Mouse (Mus musculus): Measurements from ENCODE around the gene Fance.
A peak's percentile ranks its signal among the peaks of the same experiment; 100 is the strongest.
"Not testable (repeated sequence)": the region's sequence is repeated elsewhere in the genome, so short reads cannot be mapped to it uniquely, and the experiment has no call there.

Gene Fance

DNA sequence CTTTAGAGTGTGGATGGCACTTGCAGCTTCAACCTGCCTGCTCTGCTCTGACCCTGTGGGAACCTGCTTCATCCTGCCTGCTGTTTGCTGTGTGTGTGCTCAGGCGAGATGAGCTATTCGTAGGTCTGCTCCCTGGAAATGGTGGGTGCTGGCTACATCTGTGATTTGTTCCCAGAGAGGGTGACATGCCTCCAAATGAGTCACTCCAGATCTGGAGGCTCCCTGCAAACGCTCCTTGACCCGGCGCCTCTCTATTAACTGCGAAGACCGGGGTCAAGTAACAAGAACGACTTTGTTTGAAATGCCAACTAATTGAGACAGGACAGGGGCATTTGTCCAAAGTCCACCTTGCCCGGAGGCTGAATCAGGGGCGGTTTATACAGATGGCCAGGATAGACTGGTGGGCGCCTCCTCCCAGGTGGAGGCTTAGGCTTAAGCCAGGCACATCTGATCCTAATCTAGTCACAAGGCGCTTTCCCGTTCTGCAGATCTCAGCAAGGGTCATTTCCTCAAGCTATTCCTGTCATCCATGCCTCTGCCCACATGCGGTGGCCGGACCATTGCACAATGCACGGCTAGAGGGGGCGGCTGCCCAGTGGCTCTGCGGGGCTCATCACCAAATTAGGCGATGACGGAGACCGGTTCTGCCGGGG is 14.5 kb downstream of the Fance start:
- DNase-seq (ENCODE audit: low spot score) = peak; percentile 52

DNA sequence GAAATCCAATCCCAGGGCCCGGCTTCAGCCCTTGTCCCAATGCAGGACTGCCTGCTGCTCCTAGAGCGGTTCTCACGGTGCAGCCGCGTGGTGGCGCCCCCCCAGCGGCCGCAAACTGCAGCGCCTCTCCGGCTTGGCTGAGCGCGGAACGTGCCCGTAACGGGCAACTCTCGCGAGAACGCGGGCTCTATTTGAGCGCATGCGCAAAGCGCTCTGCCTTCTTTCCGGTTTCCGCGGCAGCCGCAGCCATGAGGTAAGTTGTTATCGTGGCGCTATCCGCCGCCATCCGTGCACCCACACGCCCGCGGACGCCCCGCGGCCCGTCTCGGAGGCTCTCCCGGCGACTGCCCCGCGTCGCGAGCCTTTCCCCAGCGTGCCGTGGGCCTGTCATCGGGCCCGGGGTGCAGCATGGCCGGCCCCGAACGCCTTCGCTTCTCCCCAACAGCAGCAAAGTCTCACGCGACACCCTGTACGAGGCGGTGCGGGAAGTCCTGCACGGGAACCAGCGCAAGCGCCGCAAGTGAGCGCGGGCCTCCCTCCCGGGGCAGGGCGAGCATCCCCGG is 15.1 kb downstream of the Fance start, which contains the start of gene Rpl10a:
Rpl10a (plus strand) TSS at position 106 of the 563 bp plus-strand sequence.
- peak; percentile 92 for DNase-seq (ENCODE audit: low spot score)

DNA sequence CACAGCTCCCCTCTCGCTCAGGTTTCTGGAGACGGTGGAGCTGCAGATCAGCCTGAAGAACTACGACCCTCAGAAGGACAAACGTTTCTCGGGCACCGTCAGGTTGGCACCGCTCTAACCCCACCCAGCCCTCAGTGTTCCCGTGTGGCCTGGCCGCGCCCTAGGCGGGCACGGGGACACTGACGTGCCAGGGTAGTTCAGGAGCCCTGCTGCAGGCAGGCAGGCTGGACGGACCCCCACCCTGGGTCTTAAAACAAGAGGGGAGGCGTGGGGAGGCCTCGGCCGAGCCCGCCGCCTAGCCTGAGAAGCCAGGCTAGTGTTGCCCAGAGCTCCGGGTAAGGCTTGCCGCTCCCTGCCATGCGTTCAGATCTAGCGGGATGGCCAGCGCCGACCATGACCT is 15.6 kb downstream of the Fance start:
- DNase-seq (ENCODE audit: low spot score) = no peak

DNA sequence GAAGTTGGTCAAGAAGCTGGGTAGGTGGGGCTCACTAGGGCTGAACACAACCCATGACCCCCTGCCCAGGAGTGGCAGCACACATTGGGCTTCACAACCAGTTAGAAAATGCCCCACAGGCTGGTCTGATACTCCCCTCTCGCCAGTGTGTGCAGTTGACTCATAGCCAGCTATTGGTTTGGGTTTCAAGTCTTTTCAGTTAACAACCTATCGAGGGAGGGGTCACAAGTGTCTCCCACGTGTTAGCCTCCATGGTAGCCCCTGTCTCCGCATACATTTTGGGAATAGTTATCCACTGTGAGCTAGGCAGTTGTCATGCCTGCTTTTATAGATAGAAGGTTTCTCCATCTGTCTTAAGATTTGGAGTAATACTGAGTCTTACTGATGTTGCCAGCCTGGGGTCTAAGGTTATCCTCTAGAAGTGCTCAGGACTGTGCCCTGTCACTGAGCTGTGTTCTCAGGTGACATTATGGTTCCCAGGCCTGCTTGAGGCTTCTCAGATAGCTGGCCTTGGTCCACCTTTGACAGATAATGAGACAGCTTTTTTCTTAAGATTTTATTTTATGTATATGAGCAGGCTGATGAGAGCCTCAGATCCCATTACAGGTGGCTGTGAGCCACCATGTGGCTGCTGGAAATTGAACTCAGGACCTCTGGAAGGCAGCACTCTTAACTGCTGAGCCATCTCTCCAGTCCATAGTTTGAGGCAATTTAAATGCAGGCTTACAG is 16.3 kb downstream of the Fance start:
- no peak for DNase-seq (ENCODE audit: low spot score)

DNA sequence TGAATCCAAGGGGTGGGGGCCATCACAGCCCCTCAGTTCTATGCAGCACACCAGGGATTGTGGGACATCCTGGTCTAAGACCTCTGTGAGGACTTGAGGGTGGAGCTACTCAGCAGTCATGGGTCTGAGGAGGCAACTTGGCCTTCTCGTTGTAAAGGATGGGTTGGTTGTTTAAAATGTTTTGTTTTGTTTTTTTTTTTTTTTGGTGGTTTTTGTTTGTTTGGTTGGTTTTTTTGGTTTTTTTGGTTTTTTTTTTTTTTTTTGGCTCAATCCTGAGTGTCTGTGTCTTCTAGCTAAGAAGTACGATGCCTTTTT is 16.9 kb downstream of the Fance start:
- DNase-seq (ENCODE audit: low spot score) = no peak

DNA sequence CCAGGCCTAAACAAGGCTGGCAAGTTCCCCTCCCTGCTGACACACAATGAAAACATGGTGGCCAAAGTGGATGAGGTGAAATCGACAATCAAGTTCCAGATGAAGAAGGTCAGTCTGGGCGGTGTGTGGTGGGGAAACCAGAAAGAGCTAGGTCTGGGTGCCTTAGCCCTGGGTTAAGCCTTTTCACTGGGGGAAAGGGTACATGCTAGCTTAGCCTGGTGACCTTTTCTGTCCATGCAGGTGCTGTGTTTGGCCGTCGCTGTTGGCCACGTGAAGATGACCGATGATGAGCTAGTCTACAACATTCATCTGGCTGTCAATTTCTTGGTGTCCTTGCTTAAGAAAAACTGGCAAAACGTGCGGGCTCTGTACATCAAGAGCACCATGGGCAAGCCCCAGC is 17.3 kb downstream of the Fance start:
- not testable (repeated sequence) for DNase-seq (ENCODE audit: low spot score)

DNA sequence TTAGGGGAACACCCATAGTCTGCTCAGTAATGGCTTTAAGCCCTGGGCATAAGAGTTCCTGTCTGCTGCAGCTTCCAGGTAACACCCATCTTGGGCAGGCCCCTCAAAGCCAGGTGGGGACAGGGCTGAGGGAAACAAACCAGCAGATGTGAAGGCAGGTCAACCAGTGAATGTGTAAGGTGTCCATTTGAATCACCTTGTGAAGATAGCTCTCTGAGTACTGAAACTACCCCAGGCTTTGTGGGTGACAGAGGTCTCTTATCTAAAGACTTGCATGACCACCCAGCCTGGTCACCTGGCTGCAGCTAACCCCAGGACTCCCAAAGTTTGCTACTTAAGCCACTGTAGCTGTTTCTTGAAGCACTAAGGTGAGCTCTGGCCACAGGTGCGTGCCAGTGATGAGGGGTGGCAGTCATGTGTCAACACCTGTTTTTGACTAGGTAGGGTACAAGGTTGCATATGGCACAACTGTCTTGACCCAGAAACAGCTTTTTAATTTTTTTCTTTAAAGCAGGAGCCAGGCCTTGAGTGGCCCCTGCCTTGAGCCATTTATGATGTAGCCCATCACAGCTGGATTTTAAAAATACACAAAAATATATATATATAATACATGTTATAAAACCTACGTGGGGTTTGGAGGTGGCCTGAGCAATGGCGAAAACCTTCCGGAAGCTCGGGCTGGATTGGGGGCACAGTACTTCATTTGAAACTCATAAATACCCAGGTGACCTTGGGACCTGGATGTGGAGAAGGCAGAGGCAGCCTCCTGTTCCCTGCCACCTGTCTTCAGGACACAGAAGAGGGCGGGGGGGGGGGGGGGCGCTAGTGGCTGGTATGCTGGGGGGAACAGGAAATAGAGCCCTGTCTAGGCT is 18.2 kb downstream of the Fance start:
- no peak for DNase-seq (ENCODE audit: low spot score)

DNA sequence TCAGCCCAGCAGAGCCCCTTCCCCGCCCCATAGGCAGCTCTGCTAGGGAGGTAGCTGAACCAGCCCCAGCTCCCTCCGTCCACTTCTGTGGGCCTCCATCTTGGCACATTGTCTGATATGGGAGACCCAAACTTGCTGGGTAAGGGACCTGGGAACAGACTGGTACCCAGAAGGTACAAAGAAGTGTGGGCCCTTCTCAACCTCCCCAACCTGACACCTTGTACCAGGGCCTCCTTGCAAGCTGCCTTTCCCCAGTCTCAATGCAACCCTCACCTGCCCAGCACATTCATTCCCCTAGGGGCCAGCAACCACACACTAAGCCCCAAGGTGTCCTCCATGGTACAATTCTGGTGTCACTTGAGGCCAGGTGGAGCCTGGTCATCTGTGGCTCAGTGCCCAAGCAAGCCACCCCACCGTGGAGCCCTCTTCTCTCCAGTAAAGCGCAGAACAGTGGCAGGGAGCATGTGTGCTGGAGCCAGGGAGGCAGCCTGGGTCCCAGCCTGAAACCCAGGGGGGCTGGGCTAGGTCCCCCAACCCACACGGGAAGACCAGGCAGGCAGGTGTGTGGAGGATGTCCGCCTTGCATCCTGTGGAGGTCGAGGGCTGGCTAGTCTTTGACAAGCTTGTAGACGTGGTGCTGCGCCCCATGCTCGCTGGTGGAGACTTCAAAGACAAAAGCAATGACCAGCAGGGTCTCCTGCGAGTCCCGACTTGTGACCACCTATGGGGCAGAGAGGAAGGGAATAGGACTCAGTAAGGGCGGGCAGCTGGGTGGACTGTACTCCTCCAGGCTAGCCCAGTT is 19.0 kb downstream of the Fance start:
- DNase-seq (ENCODE audit: low spot score) = no peak

DNA sequence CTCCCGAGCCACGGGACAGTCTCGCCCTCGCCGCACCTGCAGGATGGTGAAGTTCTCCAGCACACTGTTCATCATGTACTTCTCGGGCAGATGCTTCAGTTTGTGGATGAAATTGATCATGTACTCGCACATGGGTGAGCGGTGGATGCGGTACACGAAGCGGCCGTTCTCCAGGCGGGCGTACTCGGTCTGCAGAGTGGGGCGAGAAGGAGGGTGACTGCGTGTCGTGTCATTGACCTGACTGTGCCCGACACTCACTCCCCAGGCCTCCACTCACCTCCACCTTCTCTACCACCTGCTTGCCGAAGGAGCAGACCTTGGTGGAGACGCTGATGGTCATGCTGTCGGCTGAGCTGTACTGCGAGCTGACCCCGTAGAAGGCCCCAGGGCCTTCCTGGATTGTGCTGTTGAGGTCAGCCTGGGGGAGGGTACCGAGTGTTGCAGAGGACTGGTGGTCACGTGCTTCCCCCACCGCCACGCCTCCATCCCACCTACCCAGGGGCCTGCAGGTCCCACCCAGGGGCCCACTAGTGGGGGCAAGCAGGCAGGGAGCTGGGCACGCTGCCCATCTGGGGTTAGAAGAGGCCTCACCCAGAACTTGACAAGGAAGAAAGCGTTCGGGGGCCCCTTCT is 19.7 kb downstream of the Fance start:
- DNase-seq (ENCODE audit: low spot score) = no peak

DNA sequence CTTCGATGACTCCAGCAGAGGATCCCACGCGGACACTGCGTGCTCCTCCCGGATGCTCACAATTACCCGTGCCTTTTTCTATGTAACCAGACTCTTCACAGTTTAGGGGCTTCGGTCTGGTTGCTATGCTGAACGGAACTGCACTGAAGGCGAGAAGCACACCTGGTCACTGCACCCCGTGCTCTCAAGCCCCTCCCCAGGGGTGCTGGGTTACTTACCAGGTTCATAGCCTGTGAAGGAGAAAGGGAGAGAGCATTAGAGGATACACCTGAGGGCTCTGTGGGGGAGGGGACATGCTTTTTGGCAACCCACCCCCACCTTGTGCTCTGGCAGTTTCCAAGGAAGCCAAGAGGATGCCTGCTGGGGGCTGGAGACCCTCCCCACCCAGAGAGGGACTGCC is 21.9 kb downstream of the Fance start:
- DNase-seq (ENCODE audit: low spot score) = no peak

DNA sequence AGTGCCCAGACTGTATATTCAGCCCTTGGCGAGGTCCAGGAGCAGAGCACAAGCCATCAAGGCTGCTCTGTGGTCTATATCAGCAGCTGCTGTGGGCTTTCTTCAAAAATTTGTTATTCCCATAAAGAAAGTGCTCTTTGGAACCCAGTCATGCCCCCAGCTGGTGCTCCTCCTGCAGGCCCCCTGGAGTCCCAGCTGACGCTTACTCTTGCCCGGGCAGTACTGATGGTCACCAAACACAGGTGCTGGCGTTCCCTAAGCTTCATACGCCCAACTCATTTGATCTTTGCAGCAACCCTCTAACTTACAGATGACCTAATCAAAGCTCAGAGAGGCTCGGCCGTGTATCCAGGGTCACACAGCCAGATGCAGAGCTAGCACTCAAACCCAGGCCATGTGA is 24.2 kb downstream of the Fance start:
- no peak for DNase-seq (ENCODE audit: low spot score)

DNA sequence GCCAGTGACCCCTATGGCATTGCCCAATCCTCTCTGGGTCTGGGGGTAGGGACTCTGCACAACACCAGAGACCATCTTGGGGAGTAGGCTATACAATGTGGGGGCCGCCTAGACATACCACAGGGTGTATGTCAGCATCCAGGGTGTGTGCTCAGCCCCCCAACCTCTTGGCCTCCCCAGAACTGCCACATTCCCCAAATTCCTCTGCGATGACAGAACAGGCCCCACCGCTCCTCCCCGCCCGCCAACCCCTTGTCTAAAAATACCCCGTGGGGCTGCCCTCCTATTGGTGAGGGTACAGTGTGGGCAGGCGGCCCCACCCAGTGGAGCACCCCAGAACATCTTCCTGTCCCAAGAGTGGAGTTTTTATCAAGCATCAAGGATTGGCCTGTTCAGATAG is 27.3 kb downstream of the Fance start:
- no peak for DNase-seq (ENCODE audit: low spot score)

DNA sequence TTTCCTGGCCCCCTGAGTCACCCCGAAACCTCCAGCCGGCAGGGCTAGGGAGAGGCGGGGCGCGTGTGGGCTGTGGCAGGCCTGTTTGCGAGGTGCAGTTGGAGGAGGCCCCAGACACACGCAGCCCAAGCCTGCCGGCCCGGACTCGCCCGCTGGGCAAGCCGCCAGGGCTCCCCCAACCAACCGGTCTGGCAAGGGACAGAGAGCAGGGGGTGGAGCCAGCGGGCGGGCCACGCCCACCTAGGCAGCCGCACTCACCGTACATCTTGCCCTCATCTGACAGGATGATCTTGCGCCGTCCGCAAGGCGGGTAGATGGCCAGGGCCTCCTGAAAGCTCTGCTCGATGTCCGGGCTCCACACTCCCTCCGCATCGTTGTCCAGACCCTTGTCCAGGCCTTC is 27.8 kb downstream of the Fance start:
- DNase-seq (ENCODE audit: low spot score) = no peak

DNA sequence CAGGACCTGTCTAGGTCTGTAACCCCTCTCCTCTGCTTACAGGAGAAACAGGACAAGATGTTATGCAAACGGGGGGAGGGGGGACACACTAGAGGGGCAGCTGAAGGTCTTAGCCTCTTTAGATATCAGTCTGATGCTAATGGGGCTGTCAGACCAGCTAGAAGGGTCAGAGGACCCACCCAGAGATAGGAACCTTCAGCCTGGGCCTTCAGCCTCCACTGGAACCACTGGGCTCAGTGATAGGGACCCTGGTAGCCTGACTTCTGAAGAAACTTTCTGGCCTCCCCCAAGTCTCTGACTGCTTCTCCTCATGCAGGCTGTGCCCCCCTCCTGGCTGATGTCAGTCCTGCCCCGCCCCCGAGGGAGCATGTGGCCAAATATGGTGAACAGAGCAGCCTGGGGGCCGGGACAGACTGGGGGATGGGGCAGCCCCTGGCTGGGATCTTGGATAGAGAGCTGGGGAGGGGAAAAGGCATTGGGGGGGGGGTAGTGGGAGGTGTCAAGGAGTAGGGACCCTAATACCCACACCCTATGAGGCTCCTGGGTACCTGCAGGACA is 30.8 kb downstream of the Fance start:
- DNase-seq (ENCODE audit: low spot score) = no peak

DNA sequence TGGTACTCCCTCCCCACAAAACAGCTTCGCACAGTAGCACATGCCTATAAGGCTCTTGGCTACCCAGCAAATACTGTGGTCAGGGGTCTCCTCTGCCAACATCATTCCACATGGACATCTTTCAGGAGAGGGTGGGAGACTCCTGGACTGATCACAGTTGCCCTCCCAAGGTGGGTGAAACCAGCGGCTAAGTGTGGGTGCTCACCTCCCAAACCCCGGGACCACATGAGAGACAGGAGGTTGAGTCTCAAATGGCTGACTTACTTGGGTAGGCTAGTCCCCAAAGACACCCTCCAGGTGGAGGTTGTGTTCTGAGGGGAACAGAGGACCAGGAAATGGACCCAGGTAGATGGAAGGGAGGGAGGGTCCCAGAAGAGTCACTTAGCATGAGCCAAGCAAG is 31.4 kb downstream of the Fance start:
- no peak for DNase-seq (ENCODE audit: low spot score)

DNA sequence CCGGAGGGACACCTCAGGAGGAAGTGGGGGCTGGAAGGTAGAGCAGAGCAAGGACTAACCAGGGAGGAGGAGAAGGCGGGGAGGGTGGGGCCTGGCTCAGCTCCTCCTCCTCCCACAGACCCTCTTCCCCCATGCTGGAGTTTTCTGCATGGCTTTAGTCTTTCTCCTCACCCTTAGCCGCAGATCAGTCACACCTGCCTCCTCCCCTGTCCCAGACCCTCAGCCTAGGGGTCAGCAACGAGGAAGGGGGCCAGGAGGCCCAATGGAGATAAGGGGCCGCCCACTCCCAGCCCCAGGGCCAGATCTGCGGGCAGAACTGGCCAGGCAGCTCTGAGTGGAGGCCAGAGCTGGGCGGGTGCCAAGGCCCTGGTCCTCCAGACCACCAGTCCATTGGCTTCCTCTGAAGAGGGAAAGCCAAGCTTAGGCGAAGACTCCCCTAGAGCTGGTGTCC is 32.0 kb downstream of the Fance start:
- no peak for DNase-seq (ENCODE audit: low spot score)

DNA sequence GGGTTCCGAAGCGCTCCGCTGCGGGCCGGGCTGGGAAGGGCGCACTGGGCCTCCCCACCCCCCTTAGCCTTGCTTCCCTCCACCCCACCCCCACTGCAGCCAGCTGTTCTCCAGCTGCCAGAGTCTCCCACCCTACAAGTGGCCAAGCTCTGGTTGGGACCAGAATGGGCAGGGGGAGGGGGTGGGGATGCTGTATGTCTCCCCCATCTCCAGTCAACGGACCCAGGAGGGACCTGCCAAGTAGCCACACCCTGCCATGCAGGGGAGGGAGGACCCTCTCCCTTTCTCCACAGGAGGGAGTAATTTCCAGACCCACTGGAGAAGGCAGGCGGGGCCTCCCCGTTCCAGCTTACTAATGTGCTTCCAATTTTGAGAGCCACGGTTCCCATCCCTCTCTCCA is 32.6 kb downstream of the Fance start:
- no peak for DNase-seq (ENCODE audit: low spot score)

DNA sequence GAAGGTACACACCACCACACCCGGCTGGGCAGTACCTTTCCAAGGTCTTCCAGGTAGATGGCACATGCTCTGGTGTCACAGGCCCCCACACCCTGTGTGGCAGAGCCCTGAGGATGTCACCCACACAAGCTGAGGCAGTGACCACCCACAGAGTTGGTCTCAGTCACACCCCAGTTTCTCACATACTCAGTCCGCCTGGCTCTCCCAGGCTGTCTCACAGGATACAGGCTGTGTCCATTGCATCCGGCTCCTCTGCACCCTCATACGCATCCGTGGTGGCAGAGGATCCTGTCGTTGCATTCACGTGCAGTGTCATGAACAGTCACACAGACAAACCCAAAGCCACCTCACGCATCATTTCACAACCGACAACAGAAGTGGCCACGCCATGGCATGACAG is 34.0 kb downstream of the Fance start:
- DNase-seq (ENCODE audit: low spot score) = no peak

DNA sequence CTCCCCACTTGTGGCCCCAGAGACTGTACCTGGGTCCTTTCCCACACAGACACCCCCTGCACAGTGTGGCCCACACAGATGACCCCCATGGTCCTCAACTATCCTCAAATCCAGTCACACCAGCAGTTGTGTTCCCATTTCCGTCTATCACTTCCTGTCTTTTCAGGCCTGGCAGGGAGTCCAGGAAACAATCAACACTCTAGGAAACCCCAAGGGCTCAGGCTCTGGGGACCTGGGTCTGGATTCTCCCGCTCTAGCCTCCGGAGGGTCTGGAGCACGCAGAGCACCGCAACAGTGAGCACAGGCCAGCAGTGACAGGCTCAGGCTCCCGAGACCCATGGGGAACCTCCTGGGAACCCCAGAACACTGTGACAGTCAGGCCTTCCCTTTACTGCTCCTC is 34.9 kb downstream of the Fance start:
- no peak for DNase-seq (ENCODE audit: low spot score)

DNA sequence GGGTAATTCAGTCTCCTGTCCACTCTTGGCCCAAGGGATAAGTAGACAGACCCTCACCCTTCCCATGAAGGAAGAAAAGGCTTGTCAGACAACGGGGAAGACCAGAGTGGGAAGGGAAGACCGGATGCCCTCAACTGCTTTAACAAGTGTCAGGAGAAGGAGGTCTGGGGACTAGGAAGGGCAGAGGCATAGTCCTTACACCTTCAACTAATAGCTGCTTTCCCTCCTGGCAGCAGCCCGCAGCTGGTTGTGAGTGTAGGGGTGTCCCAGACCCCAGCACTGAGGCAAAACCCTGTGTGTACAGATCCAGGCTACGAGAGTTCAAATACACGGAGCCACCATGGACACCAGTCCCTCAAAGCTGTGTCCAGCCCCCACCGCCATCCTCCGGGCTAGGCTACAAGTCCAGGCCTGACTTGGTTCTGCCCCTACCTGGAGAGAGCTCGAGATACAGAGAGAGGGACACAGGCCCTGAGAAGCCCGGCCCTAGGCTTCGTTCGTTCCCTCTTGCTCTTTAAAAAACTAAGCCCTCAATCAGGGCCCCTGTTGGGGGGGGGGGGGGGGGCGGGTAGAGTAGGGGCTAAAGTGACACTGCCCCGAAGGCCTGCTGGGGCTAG is 36.1 kb downstream of the Fance start:
- no peak for DNase-seq (ENCODE audit: low spot score)

All from left cerebral cortex, adult 11 months (tissue).